Mouse (Mus musculus) intestine, postnatal 0 days (tissue): ENCODE results near the gene Bmp2k. TPM values are rescaled to one million over a fixed set of nuclear protein-coding genes. Genes with fewer than 3 reads are reported as not detected.

ENCODE experiments used
- ATAC-seq: fragments of 200-750 bp; cut with Nextera tagmentation; 2 replicates; pipeline ENCODE4 v1.8.0; 2017; ENCODE audit warnings: mild to moderate bottlenecking, moderate TSS enrichment, moderate library complexity
- H3K27ac ChIP-seq: fragments of 300-500 bp; sonication (generic); 2 replicates; pipeline ENCODE4 v1.5.1; 2014; ENCODE audit warnings: mild to moderate bottlenecking, low read depth, low read length, moderate library complexity
- H3K27me3 ChIP-seq: fragments of 300-500 bp; sonication (generic); replicated peaks from 2 replicates; pipeline ENCODE4 v1.6.1; 2014; ENCODE audit warnings: low read length, mixed read lengths; ENCODE audit not compliant: control insufficient read depth, insufficient read depth
- H3K36me3 ChIP-seq: fragments of 300-500 bp; sonication (generic); 2 replicates; pipeline ENCODE4 v1.6.1; 2014; ENCODE audit warnings: mild to moderate bottlenecking, moderate library complexity; ENCODE audit not compliant: control insufficient read depth, insufficient read depth
- H3K4me1 ChIP-seq: fragments of 300-500 bp; sonication (generic); replicated peaks from 2 replicates; pipeline ENCODE4 v1.6.1; 2014; ENCODE audit warnings: antibody characterized with exemption, low read length, mixed read lengths; ENCODE audit not compliant: control insufficient read depth, insufficient read depth
- H3K4me2 ChIP-seq: fragments of 300-500 bp; sonication (generic); replicated peaks from 2 replicates; pipeline ENCODE4 v1.6.1; 2014; ENCODE audit warnings: low read depth, mild to moderate bottlenecking, moderate library complexity
- H3K4me3 ChIP-seq: fragments of 300-500 bp; sonication (generic); 2 replicates; pipeline ENCODE4 v1.5.1; 2014; ENCODE audit warnings: low read depth, low read length
- H3K9ac ChIP-seq: fragments of 300-500 bp; sonication (generic); 2 replicates; pipeline ENCODE4 v1.6.1; 2014; ENCODE audit warnings: mild to moderate bottlenecking, low read depth, low read length
- H3K9me3 ChIP-seq: fragments of 300-500 bp; sonication (generic); 2 replicates; pipeline ENCODE4 v1.6.1; 2016; ENCODE audit warnings: mixed run types; ENCODE audit not compliant: control insufficient read depth
- CTCF ChIP-seq: sonication (generic); IDR thresholded peaks from 2 replicates; pipeline ENCODE4 v1.5.1; 2016; ENCODE audit warnings: low read depth, mild to moderate bottlenecking, control low read depth, antibody characterized with exemption, moderate library complexity
- WGBS: fragments of 180-500 bp; shearing (Covaris S2); extraction: QIAGEN DNeasy Blood & Tissue Kit; methylation state at CpG from one replicate; pipeline ENCODE4 v1.1.7; 2014; 5-methylcytosine and 5-hydroxymethylcytosine counted together
- polyA plus RNA-seq: library from polyadenylated mRNA; unstranded; fragments of >200 nt; fragmentation: Nextera tagmentation; extraction: Ambion mirVana; gene quantifications from 2 replicates; pipeline ENCODE4 v1.2.1, GENCODE M21; 2015

Bmp2k gene
- polyA plus RNA-seq, 1 experiment from 2014 or later: 21.2 TPM

DNA sequence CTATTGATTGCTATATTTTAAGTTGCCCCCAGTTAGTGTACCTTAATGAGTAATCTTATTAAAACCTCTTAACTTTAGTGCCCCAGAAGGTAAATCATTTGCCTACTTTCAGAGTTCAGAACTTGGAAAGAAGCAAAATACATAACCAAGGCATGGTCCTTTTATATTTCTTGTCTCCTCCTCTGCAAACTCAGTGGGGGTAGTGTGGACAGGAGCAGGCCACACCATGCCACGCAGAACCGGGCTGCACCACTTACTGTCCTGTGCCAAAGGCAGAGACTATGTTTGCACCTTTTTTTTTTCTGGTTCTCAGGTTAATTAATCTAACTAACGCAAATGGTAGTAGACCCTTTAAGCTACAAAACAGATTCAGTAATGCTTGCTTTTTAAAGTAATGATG, 91.9 kb downstream of the Bmp2k start:
- H3K27me3 ChIP-seq: no peaks in the 10 kb centered on the region
- no peak overlapping the region for H3K9ac ChIP-seq
- H3K4me1 ChIP-seq: no peaks in the 10 kb centered on the region
- 89% methylated on average over 3 of the region's 3 CpGs for WGBS
- H3K9me3 ChIP-seq: no peaks in the 10 kb centered on the region
- H3K4me2 ChIP-seq: no peak overlapping the region
- H3K4me3 ChIP-seq: no peak overlapping the region
- no peak overlapping the region for H3K27ac ChIP-seq
- peaks cover 30% of the 10 kb centered on the region for H3K36me3 ChIP-seq
- no peak for ATAC-seq
- TF ChIP-seq CTCF: no peak

DNA sequence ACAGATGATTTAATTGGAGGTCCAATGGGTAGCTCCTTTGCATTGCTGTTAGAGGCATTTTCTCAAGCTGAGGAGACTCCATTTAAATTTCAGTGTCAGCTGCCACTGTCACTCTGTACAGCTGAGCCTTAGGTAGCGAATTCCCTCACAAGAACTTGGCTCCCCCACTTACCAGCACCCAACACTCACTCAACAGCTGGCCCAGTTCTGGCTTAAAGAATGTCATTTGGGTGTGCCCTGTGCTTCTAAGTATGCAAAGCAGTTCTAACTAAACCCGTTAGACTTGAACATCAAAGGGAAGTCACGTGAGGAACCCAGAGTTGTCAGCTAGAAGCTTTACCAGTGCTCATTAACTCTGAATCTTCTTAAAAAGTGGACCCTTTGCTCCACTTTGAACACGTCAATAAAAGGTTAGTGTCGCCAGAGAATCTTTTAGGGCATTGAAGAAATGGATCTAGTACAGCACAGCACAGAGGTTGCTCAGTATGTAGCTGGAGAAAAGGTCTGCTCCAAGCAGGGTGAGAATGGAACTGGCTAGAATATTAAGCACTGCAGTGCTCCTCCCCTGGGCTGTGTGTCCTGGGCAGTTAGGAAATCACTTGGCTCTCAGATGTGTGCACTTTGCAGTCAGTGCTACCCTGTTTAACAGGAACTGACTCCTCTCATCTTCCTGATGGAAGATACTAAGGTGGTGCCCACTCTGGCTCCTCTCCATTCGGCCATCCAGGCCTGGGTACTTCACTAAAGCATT, 92.7 kb downstream of the Bmp2k start:
- 75% methylated on average over 6 of the region's 6 CpGs for WGBS
- Histone ChIP-seq H3K4me1 (no peaks in the 10 kb centered on the region), H3K36me3 (peaks cover 26% of the 10 kb centered on the region), H3K9me3 (no peaks in the 10 kb centered on the region), H3K9ac (no peak overlapping the region), H3K4me2 (no peak overlapping the region), H3K4me3 (no peak overlapping the region), H3K27ac (no peak overlapping the region), H3K27me3 (no peaks in the 10 kb centered on the region)
- TF ChIP-seq CTCF: no peak
- no peak for ATAC-seq

DNA sequence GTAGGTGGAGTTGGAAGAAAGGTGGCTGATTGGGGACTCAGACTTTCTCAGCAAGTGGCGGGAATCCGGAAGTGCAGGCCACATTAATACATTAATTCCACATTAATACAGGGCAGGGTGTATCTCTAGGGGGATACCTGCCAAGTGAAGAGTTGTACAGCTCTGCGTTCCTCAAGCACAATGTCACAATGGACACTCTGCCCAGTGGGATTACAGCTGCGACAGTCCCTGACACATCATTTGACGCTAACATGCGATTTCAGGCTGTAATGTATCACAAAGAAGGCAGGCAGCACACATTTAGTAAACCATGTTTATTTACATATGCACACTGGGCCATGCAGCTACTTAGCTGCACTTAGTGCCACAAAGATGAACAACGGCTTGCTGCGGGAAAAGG, 95.5 kb downstream of the Bmp2k start:
- H3K27me3 ChIP-seq: no peaks in the 10 kb centered on the region
- WGBS: 72% methylated on average over 8 of the region's 8 CpGs
- peaks cover 4% of the 10 kb centered on the region; the same call in 1 of the 2 replicates for H3K36me3 ChIP-seq
- no peak overlapping the region for H3K4me2 ChIP-seq
- H3K9ac ChIP-seq: no peak overlapping the region
- no peak; the same call in 1 of the 2 replicates for TF ChIP-seq CTCF
- no peak overlapping the region for H3K4me3 ChIP-seq
- H3K27ac ChIP-seq: no peak overlapping the region
- no peak for ATAC-seq
- no peaks in the 10 kb centered on the region for H3K9me3 ChIP-seq
- H3K4me1 ChIP-seq: no peaks in the 10 kb centered on the region

DNA sequence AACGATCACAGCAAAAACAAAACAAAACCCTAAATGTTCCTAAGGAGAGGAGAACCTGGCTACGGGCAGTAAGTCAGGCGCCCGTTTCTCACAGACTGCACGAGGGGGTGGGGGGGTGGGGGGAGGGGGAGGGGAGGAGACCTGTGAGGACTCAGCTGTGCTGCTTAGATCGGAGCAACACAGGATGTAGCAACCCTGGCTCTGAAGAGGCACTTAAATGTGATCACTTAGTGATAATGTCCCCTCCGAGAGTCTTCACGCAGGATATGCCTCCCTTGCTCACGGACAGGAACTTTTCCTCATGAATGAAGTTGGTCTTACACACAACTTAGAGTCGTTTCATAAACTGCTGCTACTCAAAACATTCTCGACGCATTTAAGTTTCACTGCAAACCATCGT, 97.8 kb downstream of the Bmp2k start:
- H3K9ac ChIP-seq: no peak overlapping the region
- 64% methylated on average over 13 of the region's 13 CpGs for WGBS
- H3K9me3 ChIP-seq: no peaks in the 10 kb centered on the region
- H3K36me3 ChIP-seq: no peaks in the 10 kb centered on the region
- no peaks in the 10 kb centered on the region for H3K27me3 ChIP-seq
- no peak for ATAC-seq
- no peak overlapping the region for H3K4me3 ChIP-seq
- H3K4me2 ChIP-seq: no peak overlapping the region
- no peaks in the 10 kb centered on the region for H3K4me1 ChIP-seq
- no peak for TF ChIP-seq CTCF
- no peak overlapping the region for H3K27ac ChIP-seq

DNA sequence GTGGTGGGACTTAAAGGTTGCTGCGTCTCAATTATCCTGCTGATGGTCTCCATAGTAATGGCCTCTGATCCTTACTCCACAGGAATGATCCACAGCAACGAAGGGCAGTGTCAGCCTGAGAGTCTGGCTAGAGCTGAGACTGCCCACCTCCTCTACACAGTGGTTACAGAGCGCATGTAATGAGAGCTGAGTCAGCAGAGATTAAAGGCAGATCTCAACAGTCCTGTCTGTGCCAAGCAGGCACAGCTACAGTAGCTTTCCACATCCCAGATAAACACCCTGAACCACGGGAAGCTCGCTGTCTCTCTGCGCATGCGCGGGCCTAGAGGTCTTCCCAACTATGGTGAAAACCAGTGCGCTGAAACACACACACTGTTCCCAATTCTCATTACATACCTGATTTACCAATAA, 100.1 kb downstream of the Bmp2k start:
- H3K27ac ChIP-seq: no peak overlapping the region; the same call in 1 of the 2 replicates
- no peak overlapping the region for H3K4me2 ChIP-seq
- no peak for TF ChIP-seq CTCF
- H3K9me3 ChIP-seq: no peaks in the 10 kb centered on the region
- no peaks in the 10 kb centered on the region for H3K27me3 ChIP-seq
- ATAC-seq: no peak
- H3K36me3 ChIP-seq: no peaks in the 10 kb centered on the region
- H3K9ac ChIP-seq: no peak overlapping the region
- no peaks in the 10 kb centered on the region for H3K4me1 ChIP-seq
- 71% methylated on average over 9 of the region's 9 CpGs for WGBS
- H3K4me3 ChIP-seq: no peak overlapping the region

DNA sequence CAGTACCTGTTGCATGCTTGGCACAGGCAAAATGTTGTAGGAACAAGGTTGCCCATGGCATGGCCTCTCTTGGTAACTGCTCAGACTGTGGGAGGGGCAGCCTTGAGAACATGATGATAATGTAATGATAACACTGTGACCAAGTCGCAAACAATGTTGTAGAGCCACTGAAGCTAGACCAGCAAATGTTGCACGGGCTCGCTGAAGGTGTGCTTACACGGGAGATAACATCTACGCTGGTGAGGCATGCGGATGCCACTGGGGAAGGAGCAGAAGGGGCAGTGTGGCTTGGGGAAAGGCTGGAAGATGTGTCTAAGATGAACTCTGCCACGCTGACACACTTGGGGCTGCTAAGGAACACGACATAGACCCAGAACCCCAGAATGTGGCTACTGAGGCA, 102.5 kb downstream of the Bmp2k start:
- no peak overlapping the region for H3K4me2 ChIP-seq
- H3K27me3 ChIP-seq: no peaks in the 10 kb centered on the region
- no peak overlapping the region for H3K27ac ChIP-seq
- 86% methylated on average over 8 of the region's 8 CpGs for WGBS
- no peak for ATAC-seq
- H3K9ac ChIP-seq: no peak overlapping the region
- H3K4me3 ChIP-seq: no peak overlapping the region
- no peaks in the 10 kb centered on the region for H3K36me3 ChIP-seq
- no peaks in the 10 kb centered on the region for H3K4me1 ChIP-seq
- no peak for TF ChIP-seq CTCF
- H3K9me3 ChIP-seq: no peaks in the 10 kb centered on the region
